Mouse (Mus musculus) MEL (cell line): Measurements from ENCODE around the gene 9130019O22Rik. TPM values are rescaled to one million over a fixed set of nuclear protein-coding genes. Genes with fewer than 3 reads are reported as not detected.

ENCODE experiments used
- DNase-seq: peaks from one replicate; pipeline ENCODE4 v3.0.0; 2011; ENCODE audit warnings: low read depth, low spot score
- H3K27ac ChIP-seq: 2 replicates; pipeline ENCODE4 v1.5.1; 2012; ENCODE audit warnings: low read depth, mild to moderate bottlenecking, control low read depth, low read length, moderate library complexity; ENCODE audit not compliant: control insufficient read depth
- H3K27me3 ChIP-seq, 2 experiments: fragments of 150-350 bp in 1 of 2; sonication (generic) in 1 of 2; 2 replicates each; pipeline ENCODE4 v1.6.1; 2012; ENCODE audit warnings: low read length in 2 of 2, mild to moderate bottlenecking in 2 of 2, improper control_type of control experiment in 1 of 2, moderate library complexity in 1 of 2; ENCODE audit not compliant: insufficient read depth in 2 of 2, control insufficient read depth in 1 of 2
- H3K36me3 ChIP-seq, 2 experiments: 2 replicates each; pipeline ENCODE4 v1.6.1; 2012 to 2014; ENCODE audit warnings: low read length in 2 of 2, improper control_type of control experiment in 1 of 2, inconsistent platforms in 1 of 2, mild to moderate bottlenecking in 1 of 2; ENCODE audit not compliant: insufficient read depth in 2 of 2, control insufficient read depth in 1 of 2
- H3K4me1 ChIP-seq, 2 experiments: fragments of 150-350 bp in 1 of 2; sonication (generic) in 1 of 2; 2 replicates each; pipeline ENCODE4 v1.6.1; 2012; ENCODE audit warnings: low read length in 2 of 2, improper control_type of control experiment in 1 of 2, mild to moderate bottlenecking in 1 of 2; ENCODE audit not compliant: insufficient read depth in 2 of 2, control insufficient read depth in 1 of 2
- H3K4me3 ChIP-seq, 2 experiments: fragments of 150-350 bp in 1 of 2; sonication (generic) in 1 of 2; 2 replicates each; pipeline ENCODE4 v1.5.1; 2012; ENCODE audit warnings: low read depth in 2 of 2, low read length in 2 of 2, mild to moderate bottlenecking in 2 of 2, moderate library complexity in 2 of 2, control low read depth in 1 of 2, improper control_type of control experiment in 1 of 2; ENCODE audit not compliant: control insufficient read depth in 1 of 2, insufficient read depth in 1 of 2
- H3K79me2 ChIP-seq: 2 replicates; pipeline ENCODE4 v1.6.1; 2012; ENCODE audit warnings: mild to moderate bottlenecking, low read length, moderate library complexity; ENCODE audit not compliant: control insufficient read depth, poor library complexity, insufficient read depth
- H3K9ac ChIP-seq: 2 replicates; pipeline ENCODE4 v1.6.1; 2012; ENCODE audit warnings: low read depth, mild to moderate bottlenecking, control low read depth, low read length, moderate library complexity; ENCODE audit not compliant: control insufficient read depth, poor library complexity, severe bottlenecking
- H3K9me3 ChIP-seq: fragments of 150-350 bp; sonication (generic); replicated peaks from 2 replicates; pipeline ENCODE4 v1.6.1; 2012; ENCODE audit warnings: mild to moderate bottlenecking, low read length, improper control_type of control experiment, moderate library complexity; ENCODE audit not compliant: insufficient read depth
- EP300 ChIP-seq, 2 experiments: IDR thresholded peaks; 2 replicates each; pipeline ENCODE4 v1.6.1; 2011; ENCODE audit warnings: improper control_type of control experiment in 2 of 2, low read length in 2 of 2, low read depth in 1 of 2, mild to moderate bottlenecking in 1 of 2
- ETS1 ChIP-seq: IDR thresholded peaks from 2 replicates; pipeline ENCODE4 v1.6.1; 2012; ENCODE audit warnings: low read depth, mild to moderate bottlenecking, inconsistent platforms, low read length, improper control_type of control experiment, moderate library complexity
- GABPA ChIP-seq: IDR thresholded peaks from 2 replicates; pipeline ENCODE4 v1.6.1; 2012; ENCODE audit warnings: low read depth, mild to moderate bottlenecking, inconsistent platforms, low read length, improper control_type of control experiment, moderate library complexity
- GATA1 ChIP-seq: IDR thresholded peaks from 2 replicates; pipeline ENCODE4 v1.6.1; 2011; ENCODE audit warnings: low read depth, low read length, improper control_type of control experiment
- JUND ChIP-seq: IDR thresholded peaks from 2 replicates; pipeline ENCODE4 v1.6.1; 2011; ENCODE audit warnings: low read depth, mild to moderate bottlenecking, improper control_type of control experiment, low read length
- KAT2A ChIP-seq: conservative IDR thresholded peaks from 2 replicates; pipeline ENCODE4 v1.6.1; 2012; ENCODE audit warnings: low read depth, low read length, improper control_type of control experiment, inconsistent platforms
- MAFK ChIP-seq: IDR thresholded peaks from 2 replicates; pipeline ENCODE4 v1.6.1; 2011; ENCODE audit warnings: low read depth, mild to moderate bottlenecking, low read length, improper control_type of control experiment, borderline replicate concordance
- MAZ ChIP-seq: IDR thresholded peaks from 2 replicates; pipeline ENCODE4 v1.6.1; 2012; ENCODE audit warnings: low read depth, mild to moderate bottlenecking, inconsistent platforms, low read length, improper control_type of control experiment
- MEF2A ChIP-seq: IDR thresholded peaks from 2 replicates; pipeline ENCODE4 v1.6.1; 2014; ENCODE audit warnings: low read depth, mild to moderate bottlenecking, inconsistent platforms, low read length, improper control_type of control experiment; ENCODE audit not compliant: poor library complexity, insufficient replicate concordance, severe bottlenecking; ENCODE audit errors: extremely low read depth
- MXI1 ChIP-seq: IDR thresholded peaks from 2 replicates; pipeline ENCODE4 v1.6.1; 2011; ENCODE audit warnings: mild to moderate bottlenecking, low read depth, low read length, improper control_type of control experiment
- NRF1 ChIP-seq: IDR thresholded peaks from 2 replicates; pipeline ENCODE4 v1.6.1; 2014; ENCODE audit warnings: low read depth, mild to moderate bottlenecking, inconsistent platforms, low read length, improper control_type of control experiment, moderate library complexity; ENCODE audit not compliant: poor library complexity, insufficient read depth, severe bottlenecking
- POLR2A ChIP-seq, 2 experiments: IDR thresholded peaks; 2 replicates each; pipeline ENCODE4 v1.6.1; 2011 to 2012; ENCODE audit warnings: low read length in 2 of 2, mild to moderate bottlenecking in 2 of 2, control low read depth in 1 of 2, improper control_type of control experiment in 1 of 2, low read depth in 1 of 2, moderate library complexity in 1 of 2; ENCODE audit not compliant: control insufficient read depth in 1 of 2, insufficient read depth in 1 of 2, poor library complexity in 1 of 2
- POLR2AphosphoS5 ChIP-seq: IDR thresholded peaks from 2 replicates; pipeline ENCODE4 v1.6.1; 2012; ENCODE audit warnings: low read depth, borderline replicate concordance, mild to moderate bottlenecking, inconsistent platforms, low read length, moderate library complexity, mixed read lengths
- RCOR1 ChIP-seq: IDR thresholded peaks from 2 replicates; pipeline ENCODE4 v1.6.1; 2012; ENCODE audit warnings: low read depth, mild to moderate bottlenecking, inconsistent platforms, low read length, improper control_type of control experiment
- SMC3 ChIP-seq: IDR thresholded peaks from 2 replicates; pipeline ENCODE4 v1.6.1; 2011; ENCODE audit warnings: low read depth, low read length, improper control_type of control experiment
- TAL1 ChIP-seq: IDR thresholded peaks from 2 replicates; pipeline ENCODE4 v1.6.1; 2012; ENCODE audit warnings: mild to moderate bottlenecking, inconsistent platforms, low read length, moderate library complexity, mixed read lengths
- TBP ChIP-seq: IDR thresholded peaks from 2 replicates; pipeline ENCODE4 v1.8.0; 2011; ENCODE audit warnings: low read depth, low read length, improper control_type of control experiment
- TCF12 ChIP-seq: IDR thresholded peaks from 2 replicates; pipeline ENCODE4 v1.6.1; 2014; ENCODE audit warnings: low read depth, mild to moderate bottlenecking, inconsistent platforms, low read length, improper control_type of control experiment, moderate library complexity
- UBTF ChIP-seq: IDR thresholded peaks from 2 replicates; pipeline ENCODE4 v1.6.1; 2012; ENCODE audit warnings: low read depth, mild to moderate bottlenecking, inconsistent platforms, low read length, improper control_type of control experiment, moderate library complexity, borderline replicate concordance; ENCODE audit not compliant: insufficient read depth
- USF1 ChIP-seq: IDR thresholded peaks from 2 replicates; pipeline ENCODE4 v1.6.1; 2014; ENCODE audit warnings: low read depth, mild to moderate bottlenecking, inconsistent platforms, low read length, improper control_type of control experiment, moderate library complexity
- USF2 ChIP-seq, 2 experiments: IDR thresholded peaks; 2 replicates each; pipeline ENCODE4 v1.6.1; 2011 to 2012; ENCODE audit warnings: improper control_type of control experiment in 2 of 2, low read length in 2 of 2, borderline replicate concordance in 1 of 2, inconsistent platforms in 1 of 2, low read depth in 1 of 2, mild to moderate bottlenecking in 1 of 2; ENCODE audit not compliant: insufficient read depth in 1 of 2
- polyA plus RNA-seq, 2 experiments: library from polyadenylated mRNA; stranded (reverse) in 1 of 2; unstranded in 1 of 2; fragments of >175 nt in 1 of 2; fragments of >200 nt in 1 of 2; gene quantifications; 2 replicates each; pipeline versions ENCODE4 v1.2.1 to v1.2.4; 2012; ENCODE audit warnings: low replicate concordance in 2 of 2, low read depth in 1 of 2; ENCODE audit not compliant: insufficient read length in 2 of 2, insufficient read depth in 1 of 2, missing spikeins in 1 of 2
- total RNA-seq: library from RNA; depleted of rRNA; stranded (reverse); fragments of 300-350 nt; gene quantifications from 2 replicates; pipeline ENCODE4 v1.2.3, GENCODE M21; 2012

Gene 9130019O22Rik
- total and polyA plus RNA-seq, 3 experiments, result 1.5 to 2.1 TPM; not detected in 1

DNA sequence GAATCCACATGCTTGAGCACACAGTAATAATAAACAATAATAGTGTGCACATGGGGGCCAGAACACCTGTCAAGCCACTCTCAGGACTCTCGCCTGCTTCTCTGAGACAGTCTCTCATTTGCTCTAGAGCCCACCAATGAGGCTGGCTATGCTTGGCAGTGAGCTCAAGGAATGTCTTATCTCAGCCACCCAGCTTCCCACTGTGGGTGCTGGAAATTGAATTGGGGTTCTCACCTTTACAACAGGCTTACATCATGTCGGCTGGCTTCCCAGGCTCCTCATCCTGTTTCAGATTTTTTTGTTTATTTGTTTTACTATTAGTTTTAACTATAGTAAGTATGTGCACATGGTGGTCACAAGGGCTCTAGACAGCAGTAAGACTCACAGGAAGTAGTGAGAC is 15.8 kb downstream of the 9130019O22Rik start:
- Histone ChIP-seq H3K79me2 (peaks cover 2% of the 10 kb centered on the region; the same call in 1 of the 2 replicates), H3K4me1 (peaks cover 9 to 11% of the 10 kb centered on the region in 2 experiments), H3K9me3 (no peaks in the 10 kb centered on the region), H3K4me3 (no peak overlapping the region), H3K27me3 (no peaks in the 10 kb centered on the region), H3K27ac (peak overlapping the region; percentile 15; the same call in 1 of the 2 replicates), H3K9ac (no peak overlapping the region), H3K36me3 (peaks cover 0 to 10% of the 10 kb centered on the region in 2 experiments; a peak in 2 of 4 replicates)
- no peak for TF ChIP-seq NRF1
- TF ChIP-seq POLR2A (IDR thresholded peaks at IDR 0.05; ENCODE audit: control insufficient read depth in 1 of 2, insufficient read depth in 1 of 2, low read depth in 1 of 2, low read length in 2 of 2, poor library complexity in 1 of 2), result no peak
- peak; percentile 19; the same call in 1 of the 2 replicates for TF ChIP-seq MXI1
- no peak for TF ChIP-seq USF2 (IDR thresholded peaks at IDR 0.05; ENCODE audit: borderline replicate concordance in 1 of 2, insufficient read depth in 1 of 2, low read depth in 1 of 2, low read length in 2 of 2)
- peak; percentile 80; the same call in 1 of the 2 replicates for TF ChIP-seq TCF12
- TF ChIP-seq GATA1, result peak; percentile 72
- no peak for TF ChIP-seq MAFK
- 0 out of 2 replicates have a peak, but pooled peaks have one; percentile 26 for TF ChIP-seq KAT2A
- TF ChIP-seq ETS1, result peak; percentile 72
- no peak for TF ChIP-seq MAZ
- 0 out of 2 replicates have a peak, but pooled peaks have one; percentile 34 for TF ChIP-seq RCOR1
- no peak for TF ChIP-seq GABPA
- no peak for TF ChIP-seq MEF2A
- TF ChIP-seq TBP, result no peak
- no peak for TF ChIP-seq JUND
- TF ChIP-seq UBTF, result no peak
- TF ChIP-seq USF1, result no peak; the same call in 1 of the 2 replicates
- peak; percentile 28 to 70; a peak in 3 of 4 replicates for TF ChIP-seq EP300 (IDR thresholded peaks at IDR 0.05; ENCODE audit: low read depth in 1 of 2, low read length in 2 of 2)
- TF ChIP-seq POLR2AphosphoS5, result no peak
- no peak for TF ChIP-seq SMC3
- peak; percentile 73 for TF ChIP-seq TAL1
- DNase-seq, result peak; percentile 64
